Mouse (Mus musculus) layer of hippocampus, adult 9-11 months (tissue): ENCODE measurements around the gene Strip2.

Experiments used
- DNase-seq: peaks from one replicate; pipeline ENCODE4 v3.0.0; 2022

Gene Strip2

DNA sequence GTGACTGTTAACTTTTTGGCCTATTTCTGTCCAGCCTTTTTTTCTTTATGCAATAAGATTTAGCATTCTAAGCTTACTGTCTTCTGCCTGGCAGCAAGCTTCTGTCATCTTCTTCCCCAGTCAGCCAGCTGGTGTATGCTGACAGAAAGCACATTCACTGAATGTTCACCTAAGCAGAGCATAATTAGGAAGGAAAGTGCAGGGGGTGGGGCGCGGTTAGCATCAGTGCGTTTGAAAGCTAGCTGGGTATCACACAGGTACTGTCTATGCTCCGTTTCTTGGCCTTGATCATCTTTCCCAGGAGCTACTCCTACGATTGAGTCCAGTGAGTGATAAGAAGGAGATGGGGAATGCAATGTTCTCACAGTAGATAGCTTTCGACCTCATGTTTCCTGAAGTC, 13.9 kb downstream of the Strip2 start:
- no peak for DNase-seq

DNA sequence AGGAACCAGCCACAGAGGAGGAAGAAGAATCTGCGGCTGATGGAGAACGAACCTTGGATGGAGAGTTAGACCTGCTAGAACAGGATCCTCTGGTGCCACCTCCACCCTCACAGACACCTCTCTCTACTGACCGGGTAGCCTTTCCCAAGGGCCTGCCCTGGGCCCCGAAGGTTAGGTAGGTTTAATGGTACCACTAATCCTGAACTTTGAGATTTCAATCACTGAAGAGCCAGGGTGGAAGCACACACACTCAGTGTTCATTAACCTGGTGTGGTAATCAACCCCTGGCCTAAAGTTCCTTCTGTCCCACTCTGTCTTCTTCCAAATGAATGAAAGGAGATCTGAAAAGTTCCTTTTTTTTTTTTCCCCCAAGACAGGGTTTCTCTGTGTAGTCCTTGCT, 14.4 kb downstream of the Strip2 start:
- DNase-seq = no peak

DNA sequence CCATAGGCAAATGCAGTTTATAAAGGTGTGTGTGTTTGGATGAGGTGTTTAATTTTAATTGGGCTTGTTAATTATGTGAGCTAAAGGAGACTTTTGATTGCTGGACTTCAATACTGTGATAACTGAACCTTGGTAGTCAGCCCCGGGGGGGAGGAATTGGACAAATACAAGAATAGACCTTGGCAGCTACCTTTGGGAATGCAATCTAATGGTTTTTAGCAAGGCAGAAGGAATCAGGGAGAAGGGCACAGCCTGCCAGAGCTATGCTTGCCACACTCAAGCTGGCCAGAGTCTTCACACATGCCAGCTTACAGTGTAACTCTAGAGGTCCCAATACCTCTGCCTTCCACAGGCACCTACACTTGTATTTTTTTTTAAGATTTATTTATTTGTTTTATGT, 18.9 kb downstream of the Strip2 start:
- DNase-seq = no peak

DNA sequence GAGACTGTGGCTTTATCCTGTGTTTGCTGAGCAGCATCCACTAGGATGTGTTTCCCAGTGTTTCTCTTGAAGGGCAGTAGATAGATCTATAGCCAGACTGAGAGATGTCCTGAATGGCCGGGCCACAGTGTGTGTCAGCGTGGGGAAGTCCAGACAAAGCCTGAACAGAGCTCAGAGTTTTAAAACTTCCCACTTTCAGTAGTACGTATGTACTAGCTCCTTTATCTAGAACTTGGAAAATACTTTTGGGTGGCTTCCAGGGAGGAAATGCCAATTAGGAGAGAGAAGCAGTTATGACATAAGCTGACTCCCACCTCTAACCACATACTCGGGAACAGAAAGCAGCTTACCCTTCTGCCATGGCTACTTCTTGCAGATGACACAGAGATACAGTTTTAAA, 23.6 kb downstream of the Strip2 start:
- no peak for DNase-seq

DNA sequence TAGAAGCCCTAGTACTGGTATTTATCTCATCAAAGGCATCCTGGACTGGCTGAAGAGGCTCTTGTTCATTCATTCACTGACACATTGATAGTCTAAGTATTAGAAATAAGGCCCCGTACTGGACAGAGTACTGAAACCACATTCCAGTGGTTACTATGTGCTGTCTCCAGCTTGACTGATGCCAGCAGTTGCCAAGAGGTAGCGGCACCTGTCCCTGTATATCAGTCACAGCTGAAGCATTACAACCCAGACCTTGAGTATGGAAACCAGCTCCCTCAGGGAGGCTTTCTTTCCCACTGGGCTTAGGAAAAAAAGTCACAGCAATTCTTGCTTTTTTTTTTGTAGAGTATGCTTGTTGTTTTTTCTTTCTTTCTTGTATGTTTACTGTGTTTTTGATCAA, 24.2 kb downstream of the Strip2 start:
- no peak for DNase-seq

DNA sequence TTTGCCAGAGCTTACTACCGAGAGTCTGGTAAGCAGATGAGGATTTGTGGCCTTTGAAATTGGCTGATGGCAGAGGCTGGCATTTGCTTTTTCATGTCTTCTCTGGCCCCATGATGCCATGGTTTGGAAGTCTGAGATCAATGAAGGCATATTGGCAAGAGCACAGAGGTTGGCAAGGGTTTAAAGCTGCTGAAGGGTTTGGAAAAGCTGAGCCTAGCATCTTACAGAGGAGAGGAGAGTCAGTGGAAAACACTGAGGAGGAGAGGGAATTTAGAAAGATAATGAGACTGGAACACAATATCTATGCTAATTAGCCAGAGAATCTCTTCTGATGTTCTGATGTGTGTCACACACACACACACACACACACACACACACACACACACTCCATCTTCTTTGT, 27.7 kb downstream of the Strip2 start:
- no peak for DNase-seq

DNA sequence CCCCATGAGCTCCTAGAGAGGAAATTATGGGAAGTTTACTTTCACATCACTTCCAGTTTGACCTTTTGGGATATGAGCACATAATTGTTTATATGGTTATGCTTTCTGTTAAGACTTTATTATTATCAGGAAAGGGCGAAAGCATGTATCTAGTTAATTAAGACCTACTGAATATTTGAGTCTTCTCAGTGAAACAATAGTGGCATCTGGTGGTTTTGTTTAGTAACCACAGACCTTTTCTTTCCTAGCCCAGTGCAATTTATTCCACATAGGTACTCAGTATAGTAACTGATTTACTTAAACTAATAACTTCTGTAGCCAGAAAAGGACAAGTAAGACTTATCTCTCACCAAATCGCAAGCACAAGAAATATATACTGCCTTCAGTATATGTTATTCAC, 29.8 kb downstream of the Strip2 start:
- no peak for DNase-seq

DNA sequence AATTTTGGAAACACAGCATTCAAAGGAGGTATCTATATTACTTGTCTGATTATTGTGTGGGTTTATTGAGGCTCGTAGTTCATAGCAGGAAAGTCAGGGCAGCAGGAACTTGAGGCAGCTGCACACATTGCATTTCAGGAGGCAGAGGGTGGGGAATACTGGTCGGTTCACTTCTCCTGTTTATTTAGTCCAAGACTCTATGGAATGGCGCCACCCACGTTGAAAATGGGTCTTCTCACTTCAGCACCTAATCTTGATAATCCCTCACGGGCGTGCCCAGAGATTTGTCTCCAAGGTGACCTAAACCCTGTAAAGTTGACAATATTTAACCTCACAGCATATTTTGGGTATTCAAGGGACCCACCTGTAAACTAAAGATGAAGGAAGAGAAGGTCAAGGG, 31.0 kb downstream of the Strip2 start:
- no peak for DNase-seq

DNA sequence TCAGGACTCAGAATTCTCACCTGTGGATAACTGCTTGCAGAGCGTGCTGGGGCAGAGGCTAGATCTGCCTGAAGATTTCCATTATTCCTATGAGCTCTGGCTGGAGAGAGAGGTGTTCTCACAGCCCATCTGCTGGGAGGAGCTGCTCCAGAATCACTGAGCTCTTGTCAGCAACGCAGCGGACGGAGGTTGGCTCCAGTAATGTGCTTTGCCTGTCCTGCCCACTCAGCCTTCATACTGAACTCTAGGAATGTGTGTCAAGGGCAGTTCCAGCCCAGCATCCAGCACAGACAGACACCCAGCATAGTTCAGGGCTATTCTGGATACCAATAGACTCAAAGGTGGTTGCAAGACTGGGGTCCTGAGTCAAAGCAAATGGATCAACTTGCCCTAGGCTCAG, 39.9 kb downstream of the Strip2 start:
- peak; percentile 8 for DNase-seq

DNA sequence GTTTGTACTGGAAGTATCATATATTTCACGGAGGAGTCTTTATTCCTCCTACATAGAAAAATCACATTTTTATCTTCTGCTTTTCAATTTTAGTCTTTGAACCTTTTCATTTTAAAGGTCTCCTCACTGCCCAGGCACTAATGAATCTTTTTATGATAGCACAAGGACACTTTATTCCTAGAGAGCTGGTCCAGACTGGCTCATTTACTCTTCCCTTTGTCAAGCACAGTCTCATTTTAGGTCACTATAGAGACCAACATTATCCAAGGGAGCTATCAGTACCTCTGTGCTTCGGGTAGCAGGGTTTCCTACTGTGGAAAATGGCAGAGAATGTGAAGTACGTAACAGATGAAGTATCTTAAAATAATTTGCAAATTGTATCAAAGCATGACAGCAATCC, 41.9 kb downstream of the Strip2 start:
- DNase-seq = no peak

DNA sequence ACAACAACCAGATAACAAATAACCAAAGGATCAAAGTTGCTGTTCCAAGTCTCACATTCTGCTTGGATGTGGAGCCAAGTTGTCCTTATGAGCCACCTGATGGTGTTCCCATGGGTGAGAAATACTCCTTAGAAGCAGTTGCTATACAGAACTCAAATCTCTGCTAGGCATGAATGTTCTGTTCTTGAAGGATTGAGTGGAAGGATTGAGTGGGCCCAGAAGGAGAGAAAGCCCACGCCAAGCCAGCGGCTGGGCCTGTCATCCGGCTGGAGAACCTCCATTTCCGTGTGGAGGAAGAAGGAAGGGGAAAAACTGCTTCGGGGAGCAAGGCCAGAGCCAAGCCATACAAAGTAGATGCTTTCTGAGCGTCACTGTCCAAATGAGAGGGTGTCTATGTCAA, 44.3 kb downstream of the Strip2 start:
- peak; percentile 49 for DNase-seq

DNA sequence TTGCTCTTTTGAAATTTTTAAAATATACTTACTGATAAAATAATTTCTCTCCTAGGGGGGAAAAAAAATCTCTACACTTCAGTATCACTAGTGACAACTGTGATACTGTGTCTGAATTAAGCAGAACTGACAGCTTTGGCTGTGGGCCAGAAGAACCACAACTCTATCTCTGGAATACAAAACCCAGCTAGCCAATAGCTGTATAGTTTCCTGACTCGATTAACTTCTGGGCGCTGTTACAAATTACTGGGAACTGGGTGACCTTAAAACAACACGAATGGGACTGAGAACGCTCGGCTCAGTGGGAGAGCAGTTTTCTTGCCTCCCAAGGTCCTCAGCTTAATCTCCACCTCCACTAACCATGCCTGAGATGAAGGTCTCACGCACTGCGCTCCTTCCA, 51.1 kb downstream of the Strip2 start:
- DNase-seq = no peak

DNA sequence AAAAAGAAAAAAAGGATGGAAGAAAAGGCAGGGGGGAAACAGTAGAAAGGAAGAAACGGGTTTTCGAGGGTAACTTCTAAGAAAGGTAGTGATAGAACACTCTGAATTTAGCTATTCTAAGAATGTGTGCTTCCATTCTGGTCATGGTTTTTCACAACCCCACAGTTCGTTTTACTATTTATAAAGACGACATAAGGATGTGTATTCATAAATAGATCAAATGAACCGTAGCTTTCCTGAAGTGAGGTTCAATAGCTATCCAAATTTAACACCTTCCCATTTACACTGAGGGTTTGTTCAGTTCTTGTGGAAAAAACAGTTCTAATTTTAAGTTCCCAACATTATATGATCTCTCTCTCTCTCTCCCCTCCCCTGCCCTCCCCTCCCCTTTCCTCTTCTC, 56.5 kb downstream of the Strip2 start:
- no peak for DNase-seq

DNA sequence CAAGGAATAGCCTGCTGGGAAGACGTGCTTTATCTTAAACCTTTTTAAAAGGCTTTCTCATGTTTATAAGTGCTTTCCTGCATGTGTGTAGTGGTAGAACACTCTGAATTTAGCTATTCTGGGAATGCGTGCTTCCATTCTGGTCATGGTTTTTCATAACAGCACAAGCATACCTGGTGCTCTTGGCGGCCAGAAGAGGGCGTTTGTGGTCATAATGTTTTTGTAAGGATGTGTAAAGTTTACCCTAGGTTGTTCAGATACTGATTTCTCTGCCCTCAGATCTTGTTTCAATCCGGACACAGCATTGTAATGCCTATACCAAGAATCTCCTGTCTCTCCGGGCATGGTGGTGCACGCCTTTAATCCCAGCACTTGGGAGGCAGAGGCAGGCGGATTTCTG, 58.0 kb downstream of the Strip2 start:
- DNase-seq = no peak

DNA sequence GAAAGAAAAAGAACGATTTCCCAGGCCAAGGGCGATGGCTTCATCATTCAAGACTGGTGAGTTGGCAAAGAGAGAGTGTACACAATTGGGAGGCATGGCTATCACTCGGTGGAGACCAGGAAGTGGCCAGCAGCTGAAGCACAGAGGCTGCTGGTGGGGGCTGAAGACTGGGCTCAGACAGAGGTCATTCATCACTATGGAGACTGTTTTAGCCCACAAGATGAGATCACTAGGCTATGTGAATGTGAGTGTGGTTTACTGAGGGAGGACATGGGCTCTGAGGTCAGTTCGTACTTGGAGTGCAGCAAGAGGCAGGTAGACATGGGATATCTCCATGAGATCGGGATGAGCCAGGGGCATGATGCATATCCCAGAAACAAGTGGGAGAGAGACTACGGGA, 63.6 kb downstream of the Strip2 start:
- no peak for DNase-seq

DNA sequence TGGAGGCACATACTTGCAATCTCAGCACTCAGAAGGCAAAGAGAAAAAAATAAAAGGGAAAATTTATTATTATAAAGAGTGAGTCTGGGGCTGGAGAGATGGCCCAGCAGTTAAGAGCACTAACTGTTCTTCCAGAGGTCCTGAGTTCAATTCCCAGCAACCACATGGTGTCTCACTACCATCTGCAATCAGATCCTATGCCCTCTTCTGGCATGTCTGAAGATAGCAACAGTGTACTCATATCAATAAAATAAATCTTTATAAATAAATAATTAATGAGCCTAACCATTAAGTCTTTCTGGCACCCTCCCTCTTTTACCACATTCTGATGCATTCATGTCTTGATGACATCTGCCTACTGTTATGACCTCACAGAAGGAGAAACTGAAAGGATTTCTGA, 65.0 kb downstream of the Strip2 start:
- no peak for DNase-seq

DNA sequence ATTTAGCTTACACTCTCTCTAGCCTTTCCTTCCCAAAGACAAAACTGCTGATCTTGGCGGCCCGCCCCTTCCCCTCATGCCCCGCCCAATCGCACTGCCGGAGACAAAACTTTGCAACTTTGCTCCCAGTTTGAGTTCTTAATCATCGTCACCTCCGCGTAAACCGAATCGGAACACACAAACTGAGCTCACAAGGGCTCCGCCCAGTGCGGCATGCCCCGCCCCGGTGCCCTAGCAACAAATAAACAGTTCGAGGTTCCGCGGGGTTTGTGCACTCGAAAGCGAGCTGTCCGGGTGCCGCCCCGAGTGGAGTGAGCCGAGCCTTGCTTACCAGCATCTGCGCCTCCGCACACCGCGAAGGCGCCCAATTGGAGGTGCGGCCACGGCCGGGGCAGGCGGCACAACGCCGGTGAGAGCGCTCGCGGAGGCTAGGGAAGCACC, 68.3 kb downstream of the Strip2 start:
- peak; percentile 70 for DNase-seq

DNA sequence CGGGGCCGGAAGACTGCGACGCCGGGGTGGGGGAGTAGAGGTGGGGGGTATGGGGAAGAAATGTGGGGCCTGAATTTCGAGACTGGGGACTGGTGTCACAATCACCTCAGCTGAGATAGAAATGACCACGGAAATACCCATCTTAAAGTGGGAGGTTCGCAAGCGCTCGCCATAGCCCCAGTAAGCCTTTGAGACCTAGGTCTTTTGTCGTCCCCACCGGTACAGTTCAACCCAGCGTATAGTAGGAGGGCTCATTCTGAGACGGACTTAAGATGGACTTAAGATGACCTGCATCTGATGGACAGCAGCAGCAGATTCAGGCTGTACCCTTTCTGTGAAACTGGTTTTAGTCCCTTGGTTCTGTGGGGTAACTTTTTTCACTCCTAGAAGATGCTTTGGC, 68.7 kb downstream of the Strip2 start:
- no peak for DNase-seq

DNA sequence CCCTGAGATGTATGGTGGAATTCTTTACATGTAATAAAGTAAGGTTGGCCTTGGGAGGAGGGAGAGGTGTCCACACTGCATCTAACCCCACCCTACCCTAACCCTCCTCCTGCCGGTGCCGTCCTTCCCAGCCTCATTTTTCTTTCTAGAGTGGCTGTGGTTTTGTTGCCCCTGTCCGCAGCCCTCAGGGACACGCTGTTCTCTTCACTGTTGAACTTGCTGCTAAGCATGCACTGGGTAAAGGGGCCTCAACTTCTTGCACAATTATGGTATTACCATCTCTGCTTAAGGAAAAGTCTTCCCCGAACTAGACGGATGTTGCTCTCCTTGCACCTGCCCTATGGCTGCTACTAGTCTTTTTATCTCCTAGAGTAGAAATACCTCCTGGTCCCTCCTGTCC, 69.2 kb downstream of the Strip2 start:
- no peak for DNase-seq

DNA sequence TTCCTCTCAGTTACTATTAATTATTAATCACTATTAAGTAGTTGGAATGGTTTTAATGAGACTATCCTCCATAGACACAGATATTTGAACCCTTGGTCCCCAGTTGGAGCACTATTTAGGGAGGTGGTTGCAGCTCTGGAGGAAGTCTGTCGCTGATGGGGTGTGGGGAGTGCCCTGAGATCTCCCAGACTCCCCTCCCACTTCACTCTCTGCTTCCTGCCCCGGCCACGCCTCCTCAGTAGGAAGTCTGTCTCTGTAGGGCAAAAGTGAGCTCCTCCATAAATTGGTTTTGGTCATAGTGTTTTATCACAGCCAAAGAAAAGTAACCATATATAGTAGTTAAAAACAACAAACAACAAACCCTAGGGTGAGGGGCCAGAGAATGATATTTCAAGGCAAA, 70.4 kb downstream of the Strip2 start:
- no peak for DNase-seq

DNA sequence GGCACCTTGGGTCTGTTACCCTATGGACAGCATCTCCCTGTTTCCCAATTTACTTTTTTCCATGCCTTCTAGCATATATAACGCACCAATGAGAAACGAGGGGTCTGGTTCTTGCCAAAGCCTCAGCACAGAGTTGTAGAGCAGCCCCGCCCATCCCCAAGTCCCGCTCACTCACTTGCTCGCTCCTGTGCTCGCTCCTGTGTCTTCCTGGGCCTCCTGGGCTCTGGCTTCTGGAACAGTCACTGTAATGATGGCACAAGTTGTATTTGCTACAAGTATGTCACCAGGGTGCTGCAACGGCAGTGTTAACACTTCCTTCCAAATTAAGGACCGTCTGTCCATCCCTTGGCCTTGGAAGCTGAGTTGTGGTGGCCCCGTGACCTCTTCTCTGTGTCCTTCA, 81.3 kb downstream of the Strip2 start:
- DNase-seq = no peak

DNA sequence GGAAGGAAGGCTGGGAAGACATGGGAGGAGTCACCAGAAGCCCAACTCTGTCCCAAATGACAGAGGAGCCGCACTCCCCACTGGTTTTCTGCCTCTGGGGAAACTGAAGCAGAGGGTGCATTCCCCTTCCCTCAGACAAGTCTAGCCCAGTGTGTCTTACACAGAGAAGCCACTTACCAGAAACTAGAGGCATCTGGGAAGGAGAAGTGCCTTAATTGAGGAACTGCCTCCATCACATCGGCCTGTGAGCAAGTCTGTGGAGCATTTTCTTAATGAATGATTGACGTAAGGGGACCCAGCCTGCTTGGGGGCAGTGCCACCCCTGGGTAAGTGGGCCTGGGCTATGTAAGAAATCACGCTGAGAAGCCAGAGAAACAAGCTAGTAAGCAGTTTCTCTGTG, 82.0 kb downstream of the Strip2 start:
- no peak for DNase-seq

DNA sequence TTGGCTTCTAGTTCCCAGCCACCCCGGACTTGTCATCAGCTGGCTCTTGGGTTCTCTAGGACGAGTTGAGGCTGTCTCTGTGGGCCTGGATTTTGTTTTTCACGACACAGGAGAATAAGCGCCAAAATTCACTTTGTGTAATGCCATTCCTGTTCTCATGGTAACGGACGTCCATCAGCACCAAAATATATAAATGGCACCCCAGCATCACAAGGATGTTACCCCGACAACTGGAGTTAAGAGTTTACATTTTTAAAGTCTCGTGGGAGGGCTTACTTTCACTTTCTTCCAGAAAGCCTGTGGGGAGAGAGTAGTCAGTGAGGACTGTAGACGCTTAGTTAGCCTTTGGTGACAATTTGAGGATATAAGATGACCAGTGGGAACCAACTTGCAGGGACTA, 85.8 kb downstream of the Strip2 start:
- no peak for DNase-seq

DNA sequence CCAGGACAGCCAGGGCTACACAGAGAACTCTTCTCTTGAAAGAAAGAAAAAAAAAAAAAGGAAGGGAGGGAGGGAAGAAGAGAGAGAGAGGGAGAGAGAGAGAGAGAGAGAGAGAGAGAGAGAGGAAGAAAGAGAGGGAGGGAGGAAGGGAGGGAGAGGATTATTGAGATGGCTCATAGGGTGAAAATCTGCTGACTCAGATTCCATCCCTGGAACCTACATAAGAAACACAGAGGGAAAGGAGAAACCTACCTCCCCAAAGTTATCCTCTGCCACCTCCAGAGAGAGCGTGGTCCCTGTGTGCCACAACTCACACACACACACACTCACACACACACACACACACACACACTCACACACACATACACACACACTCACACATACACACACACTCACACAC, 89.0 kb downstream of the Strip2 start:
- DNase-seq = no peak

DNA sequence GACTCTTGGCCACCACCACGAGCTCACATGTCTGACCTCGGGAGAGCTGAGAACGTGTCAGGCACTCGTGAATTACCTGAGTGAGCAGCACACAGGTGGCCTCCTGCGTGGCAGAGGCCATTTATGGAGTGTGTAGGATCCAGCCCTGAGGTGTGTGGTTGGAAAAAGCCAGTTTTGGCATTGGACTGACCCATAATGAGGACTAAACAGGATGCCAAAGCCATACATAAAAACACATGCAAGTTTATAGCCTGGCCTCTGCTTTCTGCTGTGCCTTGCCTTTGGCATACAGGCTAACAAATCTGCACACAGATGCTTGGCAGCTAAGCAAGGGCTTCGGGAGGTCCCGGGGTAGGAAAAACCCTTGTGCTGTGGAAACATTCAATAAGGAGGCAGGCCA, 92.4 kb downstream of the Strip2 start:
- no peak for DNase-seq
